Mouse (Mus musculus) MEL (cell line): ENCODE results near the gene Masp2. TPM values are rescaled to one million over a fixed set of nuclear protein-coding genes. Genes with fewer than 3 reads are reported as not detected.

Experiments used
- DNase-seq: peaks from one replicate; pipeline ENCODE4 v3.0.0; 2011; ENCODE audit warnings: low read depth, low spot score
- H3K27ac ChIP-seq: 2 replicates; pipeline ENCODE4 v1.5.1; 2012; ENCODE audit warnings: low read depth, mild to moderate bottlenecking, control low read depth, low read length, moderate library complexity; ENCODE audit not compliant: control insufficient read depth
- H3K27me3 ChIP-seq, 2 experiments: fragments of 150-350 bp in 1 of 2; sonication (generic) in 1 of 2; 2 replicates each; pipeline ENCODE4 v1.6.1; 2012; ENCODE audit warnings: low read length in 2 of 2, mild to moderate bottlenecking in 2 of 2, improper control_type of control experiment in 1 of 2, moderate library complexity in 1 of 2; ENCODE audit not compliant: insufficient read depth in 2 of 2, control insufficient read depth in 1 of 2
- H3K36me3 ChIP-seq, 2 experiments: 2 replicates each; pipeline ENCODE4 v1.6.1; 2012 to 2014; ENCODE audit warnings: low read length in 2 of 2, improper control_type of control experiment in 1 of 2, inconsistent platforms in 1 of 2, mild to moderate bottlenecking in 1 of 2; ENCODE audit not compliant: insufficient read depth in 2 of 2, control insufficient read depth in 1 of 2
- H3K4me1 ChIP-seq, 2 experiments: fragments of 150-350 bp in 1 of 2; sonication (generic) in 1 of 2; 2 replicates each; pipeline ENCODE4 v1.6.1; 2012; ENCODE audit warnings: low read length in 2 of 2, improper control_type of control experiment in 1 of 2, mild to moderate bottlenecking in 1 of 2; ENCODE audit not compliant: insufficient read depth in 2 of 2, control insufficient read depth in 1 of 2
- H3K4me3 ChIP-seq, 2 experiments: fragments of 150-350 bp in 1 of 2; sonication (generic) in 1 of 2; 2 replicates each; pipeline ENCODE4 v1.5.1; 2012; ENCODE audit warnings: low read depth in 2 of 2, low read length in 2 of 2, mild to moderate bottlenecking in 2 of 2, moderate library complexity in 2 of 2, control low read depth in 1 of 2, improper control_type of control experiment in 1 of 2; ENCODE audit not compliant: control insufficient read depth in 1 of 2, insufficient read depth in 1 of 2
- H3K79me2 ChIP-seq: 2 replicates; pipeline ENCODE4 v1.6.1; 2012; ENCODE audit warnings: mild to moderate bottlenecking, low read length, moderate library complexity; ENCODE audit not compliant: control insufficient read depth, poor library complexity, insufficient read depth
- H3K9ac ChIP-seq: 2 replicates; pipeline ENCODE4 v1.6.1; 2012; ENCODE audit warnings: low read depth, mild to moderate bottlenecking, control low read depth, low read length, moderate library complexity; ENCODE audit not compliant: control insufficient read depth, poor library complexity, severe bottlenecking
- H3K9me3 ChIP-seq: fragments of 150-350 bp; sonication (generic); replicated peaks from 2 replicates; pipeline ENCODE4 v1.6.1; 2012; ENCODE audit warnings: mild to moderate bottlenecking, low read length, improper control_type of control experiment, moderate library complexity; ENCODE audit not compliant: insufficient read depth
- BHLHE40 ChIP-seq: IDR thresholded peaks from 2 replicates; pipeline ENCODE4 v1.6.1; 2012; ENCODE audit warnings: low read depth, mild to moderate bottlenecking, inconsistent platforms, low read length, improper control_type of control experiment, borderline replicate concordance
- CHD1 ChIP-seq: IDR thresholded peaks from 2 replicates; pipeline ENCODE4 v1.6.1; 2012; ENCODE audit warnings: low read depth, mild to moderate bottlenecking, inconsistent platforms, low read length, improper control_type of control experiment
- CHD2 ChIP-seq: IDR thresholded peaks from 2 replicates; pipeline ENCODE4 v1.6.1; 2011; ENCODE audit warnings: low read length, improper control_type of control experiment
- CTCF ChIP-seq, 3 experiments: IDR thresholded peaks in 2 of 3; conservative IDR thresholded peaks in 1 of 3; 2 replicates each; pipeline ENCODE4 v1.5.1; 2011 to 2012; ENCODE audit warnings: low read length in 3 of 3, low read depth in 2 of 3, mild to moderate bottlenecking in 2 of 3, improper control_type of control experiment in 1 of 3, inconsistent platforms in 1 of 3, mixed read lengths in 1 of 3, moderate library complexity in 1 of 3; ENCODE audit not compliant: control insufficient read depth in 1 of 3, insufficient read depth in 1 of 3, poor library complexity in 1 of 3, severe bottlenecking in 1 of 3
- E2F4 ChIP-seq: IDR thresholded peaks from 2 replicates; pipeline ENCODE4 v1.6.1; 2011; ENCODE audit warnings: low read depth, low read length, improper control_type of control experiment, borderline replicate concordance
- ELF1 ChIP-seq: IDR thresholded peaks from 2 replicates; pipeline ENCODE4 v1.6.1; 2014; ENCODE audit warnings: low read depth, mild to moderate bottlenecking, inconsistent platforms, low read length, improper control_type of control experiment, moderate library complexity
- EP300 ChIP-seq, 2 experiments: IDR thresholded peaks; 2 replicates each; pipeline ENCODE4 v1.6.1; 2011; ENCODE audit warnings: improper control_type of control experiment in 2 of 2, low read length in 2 of 2, low read depth in 1 of 2, mild to moderate bottlenecking in 1 of 2
- GABPA ChIP-seq: IDR thresholded peaks from 2 replicates; pipeline ENCODE4 v1.6.1; 2012; ENCODE audit warnings: low read depth, mild to moderate bottlenecking, inconsistent platforms, low read length, improper control_type of control experiment, moderate library complexity
- JUND ChIP-seq: IDR thresholded peaks from 2 replicates; pipeline ENCODE4 v1.6.1; 2011; ENCODE audit warnings: low read depth, mild to moderate bottlenecking, improper control_type of control experiment, low read length
- KAT2A ChIP-seq: conservative IDR thresholded peaks from 2 replicates; pipeline ENCODE4 v1.6.1; 2012; ENCODE audit warnings: low read depth, low read length, improper control_type of control experiment, inconsistent platforms
- MAX ChIP-seq: IDR thresholded peaks from 2 replicates; pipeline ENCODE4 v1.6.1; 2011; ENCODE audit warnings: low read length, improper control_type of control experiment
- MAZ ChIP-seq: IDR thresholded peaks from 2 replicates; pipeline ENCODE4 v1.6.1; 2012; ENCODE audit warnings: low read depth, mild to moderate bottlenecking, inconsistent platforms, low read length, improper control_type of control experiment
- MEF2A ChIP-seq: IDR thresholded peaks from 2 replicates; pipeline ENCODE4 v1.6.1; 2014; ENCODE audit warnings: low read depth, mild to moderate bottlenecking, inconsistent platforms, low read length, improper control_type of control experiment; ENCODE audit not compliant: poor library complexity, insufficient replicate concordance, severe bottlenecking; ENCODE audit errors: extremely low read depth
- MXI1 ChIP-seq: IDR thresholded peaks from 2 replicates; pipeline ENCODE4 v1.6.1; 2011; ENCODE audit warnings: mild to moderate bottlenecking, low read depth, low read length, improper control_type of control experiment
- MYB ChIP-seq: IDR thresholded peaks from 2 replicates; pipeline ENCODE4 v1.6.1; 2011; ENCODE audit warnings: mild to moderate bottlenecking, low read depth, low read length, improper control_type of control experiment
- NELFE ChIP-seq: IDR thresholded peaks from 2 replicates; pipeline ENCODE4 v1.6.1; 2011; ENCODE audit warnings: low read depth, low read length, improper control_type of control experiment
- NRF1 ChIP-seq: IDR thresholded peaks from 2 replicates; pipeline ENCODE4 v1.6.1; 2014; ENCODE audit warnings: low read depth, mild to moderate bottlenecking, inconsistent platforms, low read length, improper control_type of control experiment, moderate library complexity; ENCODE audit not compliant: poor library complexity, insufficient read depth, severe bottlenecking
- POLR2A ChIP-seq, 2 experiments: IDR thresholded peaks; 2 replicates each; pipeline ENCODE4 v1.6.1; 2011 to 2012; ENCODE audit warnings: low read length in 2 of 2, mild to moderate bottlenecking in 2 of 2, control low read depth in 1 of 2, improper control_type of control experiment in 1 of 2, low read depth in 1 of 2, moderate library complexity in 1 of 2; ENCODE audit not compliant: control insufficient read depth in 1 of 2, insufficient read depth in 1 of 2, poor library complexity in 1 of 2
- POLR2AphosphoS5 ChIP-seq: IDR thresholded peaks from 2 replicates; pipeline ENCODE4 v1.6.1; 2012; ENCODE audit warnings: low read depth, borderline replicate concordance, mild to moderate bottlenecking, inconsistent platforms, low read length, moderate library complexity, mixed read lengths
- RAD21 ChIP-seq: IDR thresholded peaks from 2 replicates; pipeline ENCODE4 v1.6.1; 2011; ENCODE audit warnings: mild to moderate bottlenecking, low read depth, low read length, improper control_type of control experiment
- RCOR1 ChIP-seq: IDR thresholded peaks from 2 replicates; pipeline ENCODE4 v1.6.1; 2012; ENCODE audit warnings: low read depth, mild to moderate bottlenecking, inconsistent platforms, low read length, improper control_type of control experiment
- SIN3A ChIP-seq: IDR thresholded peaks from 2 replicates; pipeline ENCODE4 v1.6.1; 2012; ENCODE audit warnings: low read length, improper control_type of control experiment, inconsistent platforms
- TAL1 ChIP-seq: IDR thresholded peaks from 2 replicates; pipeline ENCODE4 v1.6.1; 2012; ENCODE audit warnings: mild to moderate bottlenecking, inconsistent platforms, low read length, moderate library complexity, mixed read lengths
- UBTF ChIP-seq: IDR thresholded peaks from 2 replicates; pipeline ENCODE4 v1.6.1; 2012; ENCODE audit warnings: low read depth, mild to moderate bottlenecking, inconsistent platforms, low read length, improper control_type of control experiment, moderate library complexity, borderline replicate concordance; ENCODE audit not compliant: insufficient read depth
- ZKSCAN1 ChIP-seq: IDR thresholded peaks from 2 replicates; pipeline ENCODE4 v1.6.1; 2012; ENCODE audit warnings: low read depth, mild to moderate bottlenecking, inconsistent platforms, low read length, improper control_type of control experiment, moderate library complexity
- ZMIZ1 ChIP-seq: IDR thresholded peaks from 2 replicates; pipeline ENCODE4 v1.6.1; 2012; ENCODE audit warnings: low read depth, mild to moderate bottlenecking, inconsistent platforms, low read length, improper control_type of control experiment, moderate library complexity
- polyA plus RNA-seq, 2 experiments: library from polyadenylated mRNA; stranded (reverse) in 1 of 2; unstranded in 1 of 2; fragments of >175 nt in 1 of 2; fragments of >200 nt in 1 of 2; gene quantifications; 2 replicates each; pipeline versions ENCODE4 v1.2.1 to v1.2.4; 2012; ENCODE audit warnings: low replicate concordance in 2 of 2, low read depth in 1 of 2; ENCODE audit not compliant: insufficient read length in 2 of 2, insufficient read depth in 1 of 2, missing spikeins in 1 of 2
- total RNA-seq: library from RNA; depleted of rRNA; stranded (reverse); fragments of 300-350 nt; gene quantifications from 2 replicates; pipeline ENCODE4 v1.2.3, GENCODE M21; 2012

Masp2 gene
- total and polyA plus RNA-seq, 3 experiments = 0.38 to 1.4 TPM; not detected in 1

- H3K36me3 ChIP-seq = peaks cover under 1 to 13% of the 10 kb centered on the region in 2 experiments
- H3K9me3 ChIP-seq = no peaks in the 10 kb centered on the region
- H3K79me2 ChIP-seq = no peaks in the 10 kb centered on the region
- 0 out of 4 replicates have a peak, but pooled peaks cover 0 to 3% of the 10 kb centered on the region in 2 experiments for H3K4me1 ChIP-seq
- no peaks in the 10 kb centered on the region for H3K27me3 ChIP-seq
- H3K9ac ChIP-seq = no peak overlapping the region
- no peak for DNase-seq
- no peak overlapping the region for H3K27ac ChIP-seq
- H3K4me3 ChIP-seq = no peak overlapping the region
- no peak for TF ChIP-seq GABPA
- no peak for TF ChIP-seq MYB
- TF ChIP-seq KAT2A = no peak
- TF ChIP-seq MEF2A = no peak
- TF ChIP-seq E2F4 = no peak
- TF ChIP-seq NRF1 = no peak
- no peak for TF ChIP-seq POLR2A (IDR thresholded peaks at IDR 0.05; ENCODE audit: control insufficient read depth in 1 of 2, insufficient read depth in 1 of 2, low read depth in 1 of 2, low read length in 2 of 2, poor library complexity in 1 of 2)
- TF ChIP-seq CHD1 = no peak
- no peak for TF ChIP-seq SIN3A
- no peak for TF ChIP-seq EP300 (IDR thresholded peaks at IDR 0.05; ENCODE audit: low read depth in 1 of 2, low read length in 2 of 2)
- no peak for TF ChIP-seq CTCF (IDR thresholded peaks at IDR 0.05 in 2 of 3, conservative IDR thresholded peaks at IDR 0.05 in 1 of 3; ENCODE audit: control insufficient read depth in 1 of 3, insufficient read depth in 1 of 3, low read depth in 2 of 3, low read length in 3 of 3, poor library complexity in 1 of 3, severe bottlenecking in 1 of 3)
- no peak for TF ChIP-seq MXI1
- TF ChIP-seq ZKSCAN1 = no peak
- no peak for TF ChIP-seq ELF1
- no peak for TF ChIP-seq POLR2AphosphoS5
- TF ChIP-seq RCOR1 = no peak
- TF ChIP-seq BHLHE40 = no peak
- no peak for TF ChIP-seq NELFE
- TF ChIP-seq, all 39 proteins: peak for 0
These were observed 2.0 kb upstream of the Masp2 start for GRCm38 (mm10) chr4:148600316-148600715.

GRCm38 (mm10) chr4:148601871-148602270, 483 bp upstream of the Masp2 start:
- no peak for TF ChIP-seq MXI1
- no peak for TF ChIP-seq JUND
- TF ChIP-seq MAX = no peak
- TF ChIP-seq TAL1 = no peak
- TF ChIP-seq RAD21 = no peak
- TF ChIP-seq MEF2A = no peak
- TF ChIP-seq CHD2 = no peak
- TF ChIP-seq KAT2A = no peak
- no peak for TF ChIP-seq EP300 (IDR thresholded peaks at IDR 0.05; ENCODE audit: low read depth in 1 of 2, low read length in 2 of 2)
- TF ChIP-seq MAZ = no peak
- TF ChIP-seq CHD1 = no peak
- TF ChIP-seq CTCF (IDR thresholded peaks at IDR 0.05 in 2 of 3, conservative IDR thresholded peaks at IDR 0.05 in 1 of 3; ENCODE audit: control insufficient read depth in 1 of 3, insufficient read depth in 1 of 3, low read depth in 2 of 3, low read length in 3 of 3, poor library complexity in 1 of 3, severe bottlenecking in 1 of 3) = no peak
- no peak for TF ChIP-seq ZMIZ1
- TF ChIP-seq UBTF = no peak
- Histone ChIP-seq H3K27ac (no peak overlapping the region), H3K4me1 (0 out of 4 replicates have a peak, but pooled peaks cover 0 to 3% of the 10 kb centered on the region in 2 experiments), H3K9ac (no peak overlapping the region), H3K27me3 (no peaks in the 10 kb centered on the region), H3K9me3 (no peaks in the 10 kb centered on the region), H3K79me2 (no peaks in the 10 kb centered on the region), H3K4me3 (no peak overlapping the region), H3K36me3 (no peaks in the 10 kb centered on the region; a peak in 1 of 4 replicates)
- no peak for DNase-seq
